Mouse (Mus musculus): ENCODE results near the gene Lcat. TPM values are rescaled to one million over a fixed set of nuclear protein-coding genes. Genes with fewer than 3 reads are reported as not detected.

Lcat gene
- polyA plus RNA-seq, 1 experiment: 0.55 TPM

DNA sequence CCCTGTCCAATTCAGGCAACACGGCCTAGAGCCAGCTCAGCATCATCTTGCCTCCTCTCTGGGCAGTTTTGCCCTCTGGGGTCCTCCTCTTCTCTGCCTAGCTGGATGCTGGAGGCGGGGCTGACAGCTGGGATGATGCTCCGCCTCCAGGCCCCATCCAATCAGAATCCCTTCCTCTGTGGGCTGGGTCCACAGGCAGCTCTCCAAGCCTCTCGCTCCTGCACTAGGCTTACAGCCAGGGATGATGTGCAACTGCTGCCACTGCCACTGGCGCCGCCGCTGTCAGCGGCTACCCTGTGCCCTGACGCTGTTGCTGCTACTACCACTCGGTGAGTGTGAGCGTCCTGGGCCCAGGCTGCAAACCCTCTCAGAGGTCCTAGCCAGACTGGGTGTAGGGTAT lies 49.8 kb downstream of the Lcat start, which contains the start of gene Nrn1l:
Nrn1l (plus strand) TSS at position 229 of the 400 bp plus-strand sequence.
- Histone ChIP-seq H3K4me3 (ENCODE audit: insufficient read depth, low read length) (no peak within 1 kb of the TSS), H3K4me1 (ENCODE audit: control insufficient read depth, insufficient read depth, low read length) (no peaks in the 10 kb centered on the region), H3K27ac (ENCODE audit: insufficient read depth, low read depth, low read length) (no peak within 1 kb of the TSS)
- TF ChIP-seq POLR2A (IDR thresholded peaks at IDR 0.05; ENCODE audit: borderline replicate concordance, low read depth, low read length): no peak
- TF ChIP-seq CTCF (IDR thresholded peaks at IDR 0.05; ENCODE audit: low read depth, low read length): no peak

DNA sequence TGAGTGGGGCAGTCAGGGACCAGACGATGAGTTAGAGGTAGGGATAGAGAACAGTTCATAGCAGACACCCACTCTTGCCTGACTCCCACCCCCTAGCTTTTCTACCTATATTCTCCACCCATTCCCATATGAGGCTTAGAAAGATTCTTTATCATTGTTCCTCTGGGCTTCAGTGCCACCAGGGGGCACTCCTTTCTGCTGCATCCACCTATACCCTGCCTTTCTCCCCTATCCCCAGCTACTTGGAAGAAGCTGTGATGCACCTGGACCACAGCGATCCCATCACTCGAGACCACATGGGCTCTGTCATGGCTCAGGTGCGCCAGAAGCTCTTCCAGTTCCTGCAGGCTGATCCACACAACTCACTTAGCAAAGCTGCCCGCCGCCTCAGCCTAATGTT lies 50.8 kb downstream of the Lcat start:
- H3K27ac ChIP-seq (ENCODE audit: insufficient read depth, low read depth, low read length): no peak overlapping the region
- TF ChIP-seq CTCF (IDR thresholded peaks at IDR 0.05; ENCODE audit: low read depth, low read length): peak; percentile 57; the same call in 1 of the 2 replicates
- no peak for TF ChIP-seq POLR2A (IDR thresholded peaks at IDR 0.05; ENCODE audit: borderline replicate concordance, low read depth, low read length)
- H3K4me1 ChIP-seq (ENCODE audit: control insufficient read depth, insufficient read depth, low read length): no peaks in the 10 kb centered on the region
- H3K4me3 ChIP-seq (ENCODE audit: insufficient read depth, low read length): no peak overlapping the region

DNA sequence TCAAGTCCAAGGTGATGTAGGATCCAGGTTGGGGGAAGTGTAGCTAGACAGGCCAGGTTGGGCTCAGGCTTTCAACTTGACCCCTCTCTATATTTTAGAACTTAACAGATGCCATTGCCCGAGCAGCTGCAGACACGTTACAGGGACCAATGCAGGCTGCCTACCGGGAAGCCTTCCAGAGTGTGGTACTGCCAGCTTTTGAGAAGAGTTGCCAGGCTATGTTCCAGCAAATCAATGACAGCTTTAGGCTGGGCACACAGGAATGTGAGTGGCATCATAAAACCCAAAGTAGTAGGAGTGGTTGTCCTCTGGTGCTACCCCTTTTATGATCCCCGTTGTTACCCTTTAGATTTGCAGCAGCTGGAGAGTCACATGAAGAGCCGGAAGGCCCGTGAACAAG lies 52.3 kb downstream of the Lcat start:
- Histone ChIP-seq H3K4me1 (ENCODE audit: control insufficient read depth, insufficient read depth, low read length) (no peaks in the 10 kb centered on the region), H3K4me3 (ENCODE audit: insufficient read depth, low read length) (no peak overlapping the region), H3K27ac (ENCODE audit: insufficient read depth, low read depth, low read length) (no peak overlapping the region)
- TF ChIP-seq CTCF (IDR thresholded peaks at IDR 0.05; ENCODE audit: low read depth, low read length) (no peak), POLR2A (IDR thresholded peaks at IDR 0.05; ENCODE audit: borderline replicate concordance, low read depth, low read length) (no peak)

GRCm38 (mm10) chr8:105889756-105890465 lies 53.3 kb downstream of the Lcat start:
- H3K4me1 ChIP-seq (ENCODE audit: control insufficient read depth, insufficient read depth, low read length): no peaks in the 10 kb centered on the region
- H3K27ac ChIP-seq (ENCODE audit: insufficient read depth, low read depth, low read length): no peak overlapping the region
- no peak overlapping the region for H3K4me3 ChIP-seq (ENCODE audit: insufficient read depth, low read length)
- TF ChIP-seq POLR2A (IDR thresholded peaks at IDR 0.05; ENCODE audit: borderline replicate concordance, low read depth, low read length) (no peak), CTCF (IDR thresholded peaks at IDR 0.05; ENCODE audit: low read depth, low read length) (no peak)

Other genes starting within 250 kb of the Lcat start
- gene Acd, start 242.3 kb downstream of the Lcat start, polyA plus RNA-seq (2012; ENCODE audit: insufficient read depth, insufficient read length, missing spikeins): 37.9 and 41.6 TPM in 2 replicates
- gene Pard6a, start 242.2 kb downstream of the Lcat start, polyA plus RNA-seq (2012; ENCODE audit: insufficient read depth, insufficient read length, missing spikeins): 9.4 and 11.2 TPM in 2 replicates
- not detected in 2 replicates for gene 4933405L10Rik, start 235.7 kb downstream of the Lcat start, polyA plus RNA-seq (2012; ENCODE audit: insufficient read depth, insufficient read length, missing spikeins)
- 5.3 and 9.1 TPM in 2 replicates for gene Enkd1, start 235.2 kb downstream of the Lcat start, polyA plus RNA-seq (2012; ENCODE audit: insufficient read depth, insufficient read length, missing spikeins)
- 0.75 and 1.4 TPM in 2 replicates for gene Gfod2, start 184.7 kb downstream of the Lcat start, polyA plus RNA-seq (2012; ENCODE audit: insufficient read depth, insufficient read length, missing spikeins)
- 42.0 and 44.3 TPM in 2 replicates for gene Ranbp10, start 116.0 kb downstream of the Lcat start, polyA plus RNA-seq (2012; ENCODE audit: insufficient read depth, insufficient read length, missing spikeins)
- gene Tsnaxip1, start 115.7 kb downstream of the Lcat start, polyA plus RNA-seq (2012; ENCODE audit: insufficient read depth, insufficient read length, missing spikeins): not detected in 2 replicates
- gene Cenpt, start 90.1 kb downstream of the Lcat start, polyA plus RNA-seq (2012; ENCODE audit: insufficient read depth, insufficient read length, missing spikeins): 16.9 and 17.1 TPM in 2 replicates
- 27.4 and 28.5 TPM in 2 replicates for gene Thap11, start 88.2 kb downstream of the Lcat start, polyA plus RNA-seq (2012; ENCODE audit: insufficient read depth, insufficient read length, missing spikeins)
- 2.2 TPM in 1 of 2 replicates, not detected in the other for gene Nutf2, start 82.8 kb downstream of the Lcat start, polyA plus RNA-seq (2012; ENCODE audit: insufficient read depth, insufficient read length, missing spikeins)
- 23.6 and 29.8 TPM in 2 replicates for gene Edc4, start 62.5 kb downstream of the Lcat start, polyA plus RNA-seq (2012; ENCODE audit: insufficient read depth, insufficient read length, missing spikeins)
- gene Nrn1l, start 49.8 kb downstream of the Lcat start, polyA plus RNA-seq (2012; ENCODE audit: insufficient read depth, insufficient read length, missing spikeins): not detected in 2 replicates
- 18.0 and 18.8 TPM in 2 replicates for gene Pskh1, start 42.9 kb downstream of the Lcat start, polyA plus RNA-seq (2012; ENCODE audit: insufficient read depth, insufficient read length, missing spikeins)
- gene Ctrl, start 9.5 kb downstream of the Lcat start, polyA plus RNA-seq (2012; ENCODE audit: insufficient read depth, insufficient read length, missing spikeins): 0.63 TPM in 1 of 2 replicates, not detected in the other
- gene Psmb10, start 4.9 kb downstream of the Lcat start, polyA plus RNA-seq (2012; ENCODE audit: insufficient read depth, insufficient read length, missing spikeins): 150 and 151 TPM in 2 replicates
- 19.6 and 27.5 TPM in 2 replicates for gene Slc12a4, start 22.7 kb upstream of the Lcat start, polyA plus RNA-seq (2012; ENCODE audit: insufficient read depth, insufficient read length, missing spikeins)
- 3.2 and 3.6 TPM in 2 replicates for gene Dpep3, start 36.0 kb upstream of the Lcat start, polyA plus RNA-seq (2012; ENCODE audit: insufficient read depth, insufficient read length, missing spikeins)
- gene Dus2, start 48.0 kb upstream of the Lcat start, polyA plus RNA-seq (2012; ENCODE audit: insufficient read depth, insufficient read length, missing spikeins): 6.1 and 8.3 TPM in 2 replicates
- gene Dpep2nb, start 62.6 kb upstream of the Lcat start, polyA plus RNA-seq (2012; ENCODE audit: insufficient read depth, insufficient read length, missing spikeins): not detected in 2 replicates
- 10.1 and 12.0 TPM in 2 replicates for gene Ddx28, start 68.5 kb upstream of the Lcat start, polyA plus RNA-seq (2012; ENCODE audit: insufficient read depth, insufficient read length, missing spikeins)
- gene Nfatc3, start 115.5 kb upstream of the Lcat start, polyA plus RNA-seq (2012; ENCODE audit: insufficient read depth, insufficient read length, missing spikeins): 28.3 and 31.9 TPM in 2 replicates
- not detected in 2 replicates for gene Esrp2, start 193.6 kb upstream of the Lcat start, polyA plus RNA-seq (2012; ENCODE audit: insufficient read depth, insufficient read length, missing spikeins)
- 144 and 153 TPM in 2 replicates for gene Pla2g15, start 207.0 kb upstream of the Lcat start, polyA plus RNA-seq (2012; ENCODE audit: insufficient read depth, insufficient read length, missing spikeins)
- gene Slc7a6, start 225.5 kb upstream of the Lcat start, polyA plus RNA-seq (2012; ENCODE audit: insufficient read depth, insufficient read length, missing spikeins): 8.3 and 9.4 TPM in 2 replicates